Mouse (Mus musculus): ENCODE results near the gene Brd4.

The Brd4 gene

DNA sequence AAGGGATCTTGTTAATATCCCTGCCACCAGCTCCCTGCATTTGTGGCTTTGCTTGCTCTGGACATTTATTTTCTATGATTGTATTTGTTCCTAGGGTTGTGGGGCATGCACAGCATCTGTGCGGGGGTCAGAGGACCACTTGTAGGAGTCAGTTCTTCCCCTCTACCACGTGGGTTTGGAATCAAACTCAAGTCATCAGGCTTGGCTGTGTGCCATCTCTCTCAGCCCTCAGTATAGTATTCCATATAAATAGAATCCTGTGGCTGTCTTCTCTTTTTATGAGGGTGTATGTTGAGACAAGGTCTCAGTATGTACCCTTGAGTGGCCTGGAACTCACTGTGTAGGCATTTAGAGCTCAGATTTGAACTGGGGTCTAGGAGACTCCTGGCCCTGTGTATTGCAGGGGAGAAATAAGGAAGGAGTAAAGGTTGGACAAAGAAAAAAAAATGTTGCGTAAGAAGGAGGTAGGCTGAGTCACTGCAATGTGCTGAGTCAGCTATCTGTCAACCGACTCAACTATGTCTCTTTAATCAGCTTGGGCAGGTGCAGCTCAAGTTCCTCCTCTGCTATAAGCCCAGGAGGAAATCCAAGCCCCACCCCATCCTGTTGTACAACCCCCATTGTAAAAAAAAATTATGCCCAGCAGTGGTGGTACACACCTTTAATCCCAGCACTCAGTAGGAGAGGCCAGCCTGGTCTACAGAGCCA lies 114.8 kb downstream of the Brd4 start:
- no peak for DNase-seq (ENCODE audit: low spot score in 2 of 2)

DNA sequence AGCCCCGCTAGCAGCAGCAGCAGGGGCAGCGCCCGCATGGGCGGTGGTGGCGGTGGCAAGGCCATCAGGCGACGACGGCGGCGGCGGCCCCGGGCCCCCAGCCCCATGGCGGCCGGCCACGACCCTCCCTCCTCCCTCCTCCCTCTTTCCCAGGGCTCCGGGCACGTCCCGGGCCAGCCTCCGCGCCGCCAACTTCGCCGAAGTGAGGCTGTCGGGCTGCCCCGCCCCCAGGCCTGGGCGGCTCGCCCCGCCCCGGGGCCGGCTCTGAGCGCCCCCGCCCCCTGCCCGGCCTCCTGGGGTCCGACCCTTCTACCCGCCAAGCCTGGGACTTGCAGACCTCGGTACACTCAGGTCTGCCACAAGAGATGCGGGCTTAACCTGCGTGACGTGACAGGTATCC lies 117.8 kb downstream of the Brd4 start, which contains the start of gene Notch3:
Gene Notch3, minus strand, starts transcription at position 166 of the 400 bp plus-strand sequence.
- peak in 1 of 2 experiments; percentile 40 for DNase-seq (ENCODE audit: low spot score in 2 of 2)

DNA sequence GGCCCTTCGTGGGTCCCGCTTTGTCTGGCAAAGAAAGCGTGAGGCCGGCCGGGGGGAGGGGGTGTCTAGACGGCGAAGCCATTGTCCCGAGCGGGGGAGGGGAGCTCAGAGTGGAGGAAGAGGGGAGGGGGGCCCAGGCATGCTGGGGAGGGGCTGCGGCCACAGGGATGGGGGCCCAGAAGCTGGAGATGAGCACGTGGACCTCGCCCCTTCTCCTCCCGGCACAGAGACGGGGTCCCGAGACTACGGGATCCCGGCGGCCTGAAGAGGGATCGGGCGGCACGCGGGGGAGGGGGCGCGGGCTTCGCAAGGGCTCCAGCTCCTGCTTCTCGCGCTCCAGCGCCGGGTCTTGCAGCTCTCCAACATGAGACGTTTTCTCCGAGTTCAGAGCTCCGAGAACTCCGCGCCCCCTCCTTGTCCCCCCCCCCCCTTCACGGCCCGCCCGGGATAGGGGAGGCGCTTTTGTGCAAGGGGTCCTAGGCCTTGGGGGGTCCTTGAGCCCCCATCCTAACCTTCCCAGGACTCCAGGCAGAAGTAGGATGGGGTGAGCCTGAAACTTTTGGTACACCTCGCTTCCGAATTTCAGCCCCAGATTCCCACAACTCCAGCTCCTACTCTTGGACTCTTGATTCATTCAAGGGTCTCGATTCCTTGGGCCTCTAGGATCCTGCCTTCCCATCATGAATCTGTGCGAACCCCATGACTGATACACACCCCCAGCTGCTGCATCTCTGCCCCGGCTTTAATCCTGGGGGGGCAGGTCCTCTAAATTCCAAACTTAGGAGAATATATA lies 118.5 kb downstream of the Brd4 start:
- DNase-seq (ENCODE audit: low spot score in 2 of 2): peak in 1 of 2 experiments; percentile 62

DNA sequence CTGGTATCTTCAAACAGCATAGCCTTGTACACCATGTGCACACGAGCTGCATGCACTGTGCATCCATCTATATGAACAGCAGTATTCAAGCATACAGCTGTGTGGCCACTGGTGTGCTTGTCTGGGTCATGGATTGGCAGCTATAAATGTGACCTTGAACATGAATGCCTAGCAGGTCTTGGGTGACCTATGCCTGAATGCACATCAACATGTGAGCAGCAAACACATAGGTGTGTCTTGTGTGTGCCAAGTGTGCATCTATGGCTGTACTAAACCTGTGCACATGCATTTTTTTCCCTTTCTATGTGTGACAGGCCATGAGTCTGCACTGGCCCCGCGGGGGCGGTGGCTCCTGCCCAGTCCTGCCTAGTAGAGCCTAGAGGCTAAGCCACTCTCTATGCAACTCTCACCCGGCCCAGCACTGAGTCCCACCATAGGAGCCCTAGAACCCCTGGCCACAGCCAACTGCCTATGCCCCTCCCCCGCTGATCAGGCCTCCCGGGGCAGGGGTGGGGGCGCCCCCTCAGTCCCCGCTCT lies 119.2 kb downstream of the Brd4 start:
- no peak for DNase-seq (ENCODE audit: low spot score in 2 of 2)

DNA sequence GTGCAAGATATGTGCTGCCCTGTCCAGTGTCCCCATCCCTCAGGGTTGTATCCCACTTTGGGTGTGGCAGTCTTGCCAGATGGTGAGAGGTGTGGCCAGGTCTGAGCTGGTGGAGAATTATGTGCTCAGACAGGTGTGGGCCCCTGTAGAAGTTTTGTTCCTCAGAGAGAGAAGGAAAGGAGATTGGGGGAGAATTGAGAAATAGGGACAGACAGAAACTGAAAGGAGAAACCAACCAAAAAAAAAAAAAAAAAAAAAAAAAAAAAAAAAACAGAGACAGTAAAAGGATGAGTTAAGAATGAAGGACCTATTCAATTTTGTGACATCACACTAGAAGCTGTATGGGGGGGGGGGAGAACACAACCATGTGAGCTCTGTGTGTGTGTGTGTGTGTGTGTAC lies 119.7 kb downstream of the Brd4 start:
- DNase-seq (ENCODE audit: low spot score in 2 of 2): no peak

DNA sequence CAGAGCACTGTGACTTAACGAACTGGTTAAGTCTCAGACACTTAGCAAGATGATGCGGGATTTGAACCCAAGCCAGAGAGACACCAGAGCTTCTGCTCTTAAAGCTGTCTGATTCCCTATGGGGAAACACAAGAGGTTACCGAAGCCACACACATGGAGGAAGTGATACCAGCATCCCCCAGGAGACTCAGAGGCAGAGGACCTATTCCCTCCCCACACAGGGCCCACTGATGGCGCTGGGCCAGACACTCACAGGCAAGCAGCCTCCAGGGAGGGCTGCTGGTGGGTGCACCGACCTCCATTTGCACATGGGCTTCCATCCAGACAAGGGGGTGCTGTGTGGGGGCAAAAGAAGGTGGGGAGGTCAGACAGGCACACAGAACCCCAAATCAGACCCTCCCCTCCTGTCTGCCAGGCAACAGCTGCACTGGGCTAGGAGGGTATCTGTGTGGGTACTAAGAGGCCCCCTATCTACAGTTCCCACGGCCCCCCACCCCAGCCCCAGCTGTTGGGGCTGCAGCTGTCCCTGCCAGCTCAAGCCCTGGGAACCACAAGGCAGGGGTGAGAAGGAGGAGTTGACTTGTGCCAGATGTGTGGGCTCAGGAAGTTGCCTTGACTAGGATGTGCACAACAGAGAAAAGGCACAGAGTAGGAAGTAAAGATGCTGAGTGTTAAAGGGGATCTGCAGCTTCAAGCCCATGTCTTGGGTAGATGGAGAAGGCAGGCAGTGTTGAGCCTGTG lies 120.4 kb downstream of the Brd4 start:
- DNase-seq (ENCODE audit: low spot score in 2 of 2): peak in 1 of 2 experiments; percentile 69

DNA sequence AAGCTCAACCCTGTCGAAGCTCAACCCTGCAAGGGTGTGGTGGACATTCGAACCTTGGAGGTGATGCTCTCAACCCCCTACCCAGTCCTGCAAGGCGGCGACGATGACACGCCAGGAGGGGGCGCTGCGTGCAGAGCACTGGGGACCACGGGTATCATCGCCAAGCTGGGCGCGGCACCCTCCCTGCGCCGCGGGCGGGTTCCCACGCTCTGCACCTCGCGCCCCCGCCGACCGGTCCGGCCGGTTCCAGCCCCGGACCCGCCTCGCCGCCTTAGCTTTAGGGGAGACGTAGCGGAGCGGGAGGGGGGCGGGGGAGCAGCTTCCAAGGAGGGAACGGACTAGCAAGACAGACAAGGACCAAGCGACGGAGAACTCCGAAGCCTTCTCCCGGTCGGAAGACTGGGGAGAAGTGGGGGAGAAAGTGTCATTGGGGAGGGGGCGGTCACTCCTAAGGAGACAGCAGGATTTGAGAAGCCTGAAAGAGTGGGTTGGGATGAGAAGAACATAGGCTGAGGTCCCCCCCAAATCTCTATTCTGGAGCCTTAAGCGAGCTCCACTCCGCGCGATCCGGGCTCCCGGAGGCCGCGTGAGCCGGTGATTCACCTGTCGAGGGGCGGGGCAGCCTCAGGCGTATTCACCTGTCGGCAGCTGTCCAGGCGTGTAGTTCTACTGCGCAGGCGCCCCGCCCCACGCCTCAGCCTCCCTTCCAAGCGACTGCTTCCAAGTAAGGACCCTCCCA lies 122.2 kb downstream of the Brd4 start:
- peak; percentile 28 to 73 for DNase-seq (ENCODE audit: low spot score in 2 of 2)

DNA sequence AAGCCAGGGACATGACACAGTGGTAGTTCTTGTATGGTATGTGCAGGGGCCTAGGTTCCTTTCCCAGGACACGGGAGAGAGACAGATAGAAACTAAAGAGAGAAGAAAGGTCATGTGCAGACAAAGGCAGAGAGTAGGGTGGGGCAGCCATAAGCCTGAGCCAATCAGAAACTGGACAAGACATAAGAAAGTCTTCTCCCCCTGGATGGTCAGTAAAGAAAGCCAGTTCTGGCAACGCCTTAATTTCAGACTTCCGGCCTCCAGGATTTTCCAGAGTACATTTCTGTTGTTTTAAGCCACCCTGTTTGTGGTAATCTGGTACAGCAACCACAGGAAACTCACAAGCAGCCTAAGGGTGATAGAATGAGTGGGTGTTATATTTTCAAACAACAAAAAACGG lies 123.6 kb downstream of the Brd4 start:
- no peak for DNase-seq (ENCODE audit: low spot score in 2 of 2)

DNA sequence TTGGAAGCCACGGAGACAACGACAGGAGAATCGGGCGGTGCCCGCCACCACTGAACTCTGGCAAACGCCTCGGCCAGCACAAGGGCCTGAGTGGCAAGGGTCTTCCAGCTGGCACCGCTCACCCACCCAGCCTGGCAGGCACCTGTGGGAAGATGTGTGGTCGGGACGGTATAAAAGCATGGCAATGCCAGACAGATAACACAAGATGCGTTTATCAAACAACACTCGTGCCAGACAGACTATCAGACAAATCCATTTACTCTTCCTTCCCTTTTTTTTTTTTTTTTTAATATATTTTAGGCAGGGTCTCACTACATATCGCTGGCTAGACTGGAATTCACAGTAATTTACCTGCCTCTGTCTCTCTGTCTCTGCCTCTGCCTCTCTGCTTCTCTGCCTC lies 125.7 kb downstream of the Brd4 start:
- no peak for DNase-seq (ENCODE audit: low spot score in 2 of 2)

DNA sequence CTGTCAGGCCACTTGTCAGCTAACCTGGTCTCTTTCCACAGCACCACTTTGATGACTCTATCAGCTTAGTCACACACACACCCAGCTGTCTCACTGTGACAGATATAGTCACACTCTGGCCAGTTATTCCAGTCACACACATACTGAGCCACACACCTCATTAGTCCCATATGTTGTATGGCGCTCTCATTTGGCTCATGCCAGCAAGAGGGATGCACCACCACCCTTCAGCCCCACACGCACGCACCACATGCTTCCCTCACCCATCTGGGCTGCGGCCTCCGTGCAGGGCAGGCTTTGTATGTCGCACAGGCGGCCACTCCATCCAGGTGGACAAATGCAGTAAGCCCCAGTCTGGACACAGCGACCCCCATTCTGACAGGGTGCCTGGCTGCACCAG lies 137.8 kb downstream of the Brd4 start:
- no peak for DNase-seq (ENCODE audit: low spot score in 2 of 2)
